Mouse (Mus musculus) pancreas, adult 10 weeks (tissue): ENCODE measurements around the gene 4930524B15Rik. TPM values are rescaled to one million over a fixed set of nuclear protein-coding genes. Genes with fewer than 3 reads are reported as not detected.

Experiments used
- polyA plus RNA-seq: library from polyadenylated mRNA; stranded (reverse); fragments of 350-450 nt; fragmentation: Illumina TruSeq; extraction: RNeasy Lipid Tissue Mini Kit (QIAGEN cat#74804); gene quantifications from one replicate; pipeline ENCODE4 v1.2.3, GENCODE M21; 2015; ENCODE audit warnings: low read depth, low replicate concordance; ENCODE audit not compliant: insufficient read depth

The 4930524B15Rik gene
- not detected for polyA plus RNA-seq

DNA sequence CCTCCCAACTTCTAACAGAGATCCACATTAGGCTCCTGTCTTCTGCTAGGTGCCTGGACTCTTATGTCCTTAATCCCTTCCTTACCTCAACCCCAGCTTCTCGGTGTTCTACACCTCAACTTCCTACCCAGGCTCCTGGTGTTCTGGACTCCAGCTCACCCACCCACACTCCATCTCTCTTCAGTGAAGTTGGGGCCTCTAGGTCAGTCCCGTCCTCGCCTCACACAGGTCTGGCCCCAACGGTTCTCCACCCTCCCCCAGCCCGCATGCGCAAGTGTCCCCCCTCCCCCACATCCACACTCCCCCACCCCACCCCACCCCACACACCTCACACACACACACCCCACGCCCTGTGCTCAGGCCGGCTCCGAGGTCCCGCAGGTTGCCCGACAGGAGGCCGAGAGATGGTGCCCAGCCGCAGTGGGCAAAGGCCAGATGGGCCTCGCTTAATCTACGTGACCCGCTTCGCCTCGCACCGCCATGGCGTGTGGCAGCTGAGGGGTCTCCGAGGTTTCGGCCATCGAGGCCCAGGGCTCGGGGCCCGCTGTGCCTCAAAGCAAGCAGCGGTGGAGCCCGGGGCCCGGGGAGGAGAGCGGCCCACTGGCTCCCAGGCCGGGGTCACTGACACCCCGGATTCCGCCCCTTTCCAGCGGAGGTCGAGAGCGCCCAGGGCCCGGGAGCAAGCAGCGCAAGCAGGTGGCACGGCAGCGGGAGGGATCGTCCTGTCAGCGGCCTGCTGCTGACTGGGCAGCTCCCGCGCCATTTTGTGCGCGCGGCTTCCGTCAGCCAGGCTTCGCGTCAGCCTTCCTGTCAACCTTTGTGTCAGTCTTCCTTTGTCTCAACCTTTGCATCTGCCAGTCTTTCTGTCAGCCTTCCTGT lies at the start of gene 4930524B15Rik:
Gene 4930524B15Rik (plus strand): TSS at position 337 of the 879 bp plus-strand sequence.

GRCm38 (mm10) chr11:32000281-32000680 lies 34.9 kb downstream of the 4930524B15Rik start, which contains the start of gene Nsg2:
Nsg2 (plus strand) TSS chr11:32000463.

Other genes with a start within 250 kb of the 4930524B15Rik start
- 5.3 TPM for gene Cpeb4, start 93.4 kb upstream of the 4930524B15Rik start, polyA plus RNA-seq
- 1.6 TPM for gene Nsg2, start 34.9 kb downstream of the 4930524B15Rik start, polyA plus RNA-seq
- not detected for gene Il9r, start 234.7 kb downstream of the 4930524B15Rik start, polyA plus RNA-seq
- gene Snrnp25, start 239.8 kb downstream of the 4930524B15Rik start, polyA plus RNA-seq: 2.9 TPM